Mouse (Mus musculus): Measurements from ENCODE around the gene Zdhhc22. TPM values are rescaled to one million over a fixed set of nuclear protein-coding genes. Genes with fewer than 3 reads are reported as not detected.

Zdhhc22 gene
- polyA plus RNA-seq, 1 experiment from 2014 or later: 14.9 TPM

DNA sequence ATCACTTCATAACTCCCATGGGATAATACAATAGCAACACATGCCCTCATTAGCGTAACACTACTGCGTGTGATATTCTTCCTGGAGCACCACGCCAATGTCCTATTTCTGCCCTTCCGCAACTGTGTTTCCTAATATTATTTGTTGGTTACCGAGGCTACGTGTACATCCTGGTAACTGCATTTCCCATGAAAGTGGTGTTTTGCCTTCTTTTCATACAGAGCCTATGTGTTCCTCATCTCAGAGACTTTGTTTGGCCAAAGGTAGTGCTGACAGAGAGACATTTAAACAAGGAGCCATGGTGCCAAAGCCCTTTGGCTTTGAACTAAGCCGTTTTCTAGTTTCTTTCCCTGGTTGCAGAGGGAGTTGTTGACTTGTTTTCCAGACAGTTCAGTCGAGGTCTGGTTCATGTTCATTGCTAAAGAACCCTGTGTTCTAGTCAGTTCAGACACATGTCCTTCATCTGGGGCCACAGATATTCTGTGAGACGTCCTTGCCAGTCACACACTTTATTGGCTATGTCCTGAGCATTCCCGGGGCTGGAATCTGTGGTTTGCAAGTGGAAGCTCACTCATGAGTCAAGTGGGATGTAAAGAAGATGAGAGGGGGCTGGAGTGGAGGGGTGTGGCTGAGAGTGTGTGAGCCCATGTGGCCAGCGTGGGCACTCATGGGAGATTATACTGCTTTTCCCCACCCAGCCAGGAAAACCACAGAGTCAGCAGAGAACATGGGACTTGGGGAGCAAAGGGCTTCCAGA lies 53.5 kb downstream of the Zdhhc22 start:
- H3K9me3 ChIP-seq (ENCODE audit: control insufficient read depth, low read length): no peaks in the 10 kb centered on the region
- H3K4me2 ChIP-seq (replicated peaks): no peak overlapping the region

DNA sequence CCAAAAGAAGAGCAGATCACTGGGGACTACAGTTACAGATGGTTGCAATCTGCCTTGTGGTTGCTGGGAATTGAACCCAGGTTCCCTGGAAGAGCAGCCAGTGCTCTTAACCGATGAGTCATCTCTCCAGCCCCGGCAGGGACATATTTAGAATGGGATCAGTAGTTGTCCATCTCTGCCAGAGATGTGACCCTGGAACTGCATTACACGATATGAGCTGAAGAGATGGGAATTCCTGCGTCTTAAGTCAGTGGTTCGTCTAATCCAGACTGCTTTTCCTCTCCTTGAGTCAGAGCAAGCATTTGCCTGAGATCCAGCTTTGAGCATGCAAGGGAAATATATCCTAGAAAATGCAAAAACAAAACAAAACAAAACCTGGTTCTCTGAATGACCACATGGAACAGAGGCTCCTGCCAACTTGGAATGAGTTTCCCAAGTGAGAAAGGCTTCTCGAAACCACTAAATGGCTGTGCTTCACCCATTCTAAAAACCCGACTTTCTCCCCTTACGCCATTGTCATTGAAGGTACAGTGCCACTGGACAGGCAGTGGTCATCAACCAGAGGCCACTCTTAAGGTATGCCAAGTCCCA lies 54.4 kb downstream of the Zdhhc22 start:
- Histone ChIP-seq H3K9me3 (ENCODE audit: control insufficient read depth, low read length) (no peaks in the 10 kb centered on the region), H3K27ac (no peak overlapping the region), H3K9ac (no peak overlapping the region), H3K4me3 (replicated peaks; ENCODE audit: low read length) (no peak overlapping the region), H3K27me3 (ENCODE audit: control insufficient read depth, insufficient read depth, low read length) (no peaks in the 10 kb centered on the region), H3K36me3 (replicated peaks; ENCODE audit: control insufficient read depth, insufficient read depth) (no peaks in the 10 kb centered on the region), H3K4me2 (replicated peaks) (no peak overlapping the region), H3K4me1 (replicated peaks; ENCODE audit: control insufficient read depth, insufficient read depth, low read length) (peaks cover 13% of the 10 kb centered on the region)
- no peak for DNase-seq (ENCODE audit: low spot score)
- no peak for ATAC-seq (ENCODE audit: low FRiP score)
- WGBS: 93% methylated on average over 8 of the region's 8 CpGs

More for the DNA sequence above, 53.5 kb downstream of the Zdhhc22 start:
- no peak for ATAC-seq (ENCODE audit: low FRiP score)
- no peak overlapping the region for H3K27ac ChIP-seq
- no peak for DNase-seq (ENCODE audit: low spot score)
- no peaks in the 10 kb centered on the region for H3K27me3 ChIP-seq (ENCODE audit: control insufficient read depth, insufficient read depth, low read length)
- H3K4me1 ChIP-seq (replicated peaks; ENCODE audit: control insufficient read depth, insufficient read depth, low read length): peaks cover 21% of the 10 kb centered on the region
- WGBS: 87% methylated on average over 11 of the region's 11 CpGs
- no peak overlapping the region for H3K4me3 ChIP-seq (replicated peaks; ENCODE audit: low read length)
- no peak overlapping the region for H3K9ac ChIP-seq
- no peaks in the 10 kb centered on the region for H3K36me3 ChIP-seq (replicated peaks; ENCODE audit: control insufficient read depth, insufficient read depth)

DNA sequence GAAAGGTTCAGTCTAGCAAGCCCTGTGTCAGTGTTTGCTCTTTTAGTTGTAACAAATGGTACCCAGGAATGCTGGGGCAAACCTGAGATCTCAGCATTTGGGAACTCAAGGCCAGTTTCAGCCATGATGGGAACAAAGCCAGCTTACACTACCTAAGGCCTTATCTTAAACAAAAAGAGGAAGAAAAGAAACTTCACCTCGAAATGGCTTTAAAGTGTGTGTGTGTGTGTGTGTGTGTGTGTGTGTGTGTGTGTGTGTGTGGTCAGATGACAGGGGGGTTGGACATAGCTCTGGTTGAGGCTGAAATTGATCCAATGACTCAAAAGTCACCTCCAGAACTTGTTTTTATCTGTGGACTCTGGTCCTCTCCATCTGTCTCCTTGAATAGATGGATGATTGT lies 55.5 kb downstream of the Zdhhc22 start:
- Histone ChIP-seq H3K4me3 (replicated peaks; ENCODE audit: low read length) (no peak overlapping the region), H3K4me1 (replicated peaks; ENCODE audit: control insufficient read depth, insufficient read depth, low read length) (peaks cover 7% of the 10 kb centered on the region), H3K4me2 (replicated peaks) (no peak overlapping the region), H3K27ac (no peak overlapping the region), H3K36me3 (replicated peaks; ENCODE audit: control insufficient read depth, insufficient read depth) (no peaks in the 10 kb centered on the region), H3K27me3 (ENCODE audit: control insufficient read depth, insufficient read depth, low read length) (no peaks in the 10 kb centered on the region), H3K9me3 (ENCODE audit: control insufficient read depth, low read length) (no peaks in the 10 kb centered on the region), H3K9ac (no peak overlapping the region)
- no peak for ATAC-seq (ENCODE audit: low FRiP score)
- WGBS: 88% methylated on average over 1 of the region's 1 CpGs
- no peak for DNase-seq (ENCODE audit: low spot score)

DNA sequence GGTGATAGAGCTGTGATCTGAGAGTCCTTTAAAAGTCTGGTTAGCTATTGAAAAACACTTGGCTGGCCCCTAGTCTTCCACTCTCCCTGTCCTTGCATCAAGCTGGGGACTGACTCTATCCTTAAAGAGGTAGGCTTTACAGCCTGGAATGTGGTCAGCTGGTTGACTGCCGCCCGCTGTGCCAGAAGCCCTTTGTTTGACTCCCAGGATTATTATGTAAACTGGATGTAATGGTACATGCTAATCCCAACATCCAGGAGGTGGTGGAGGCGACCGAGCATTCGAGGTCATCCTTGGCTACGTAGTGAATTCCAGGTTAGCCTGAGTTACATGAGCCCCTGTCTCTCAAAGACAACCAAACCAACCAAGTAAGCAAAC lies 57.7 kb downstream of the Zdhhc22 start:
- Histone ChIP-seq H3K4me2 (replicated peaks) (no peak overlapping the region), H3K4me3 (replicated peaks; ENCODE audit: low read length) (no peak overlapping the region), H3K36me3 (replicated peaks; ENCODE audit: control insufficient read depth, insufficient read depth) (no peaks in the 10 kb centered on the region), H3K4me1 (replicated peaks; ENCODE audit: control insufficient read depth, insufficient read depth, low read length) (peaks cover 7% of the 10 kb centered on the region), H3K9me3 (ENCODE audit: control insufficient read depth, low read length) (no peaks in the 10 kb centered on the region), H3K27me3 (ENCODE audit: control insufficient read depth, insufficient read depth, low read length) (no peaks in the 10 kb centered on the region), H3K9ac (no peak overlapping the region), H3K27ac (0 out of 2 replicates have a peak overlapping the region, but pooled peaks have one; percentile 20)
- ATAC-seq (ENCODE audit: low FRiP score) (no peak), DNase-seq (ENCODE audit: low spot score) (no peak)
- 12% methylated on average over 6 of the region's 6 CpGs for WGBS

DNA sequence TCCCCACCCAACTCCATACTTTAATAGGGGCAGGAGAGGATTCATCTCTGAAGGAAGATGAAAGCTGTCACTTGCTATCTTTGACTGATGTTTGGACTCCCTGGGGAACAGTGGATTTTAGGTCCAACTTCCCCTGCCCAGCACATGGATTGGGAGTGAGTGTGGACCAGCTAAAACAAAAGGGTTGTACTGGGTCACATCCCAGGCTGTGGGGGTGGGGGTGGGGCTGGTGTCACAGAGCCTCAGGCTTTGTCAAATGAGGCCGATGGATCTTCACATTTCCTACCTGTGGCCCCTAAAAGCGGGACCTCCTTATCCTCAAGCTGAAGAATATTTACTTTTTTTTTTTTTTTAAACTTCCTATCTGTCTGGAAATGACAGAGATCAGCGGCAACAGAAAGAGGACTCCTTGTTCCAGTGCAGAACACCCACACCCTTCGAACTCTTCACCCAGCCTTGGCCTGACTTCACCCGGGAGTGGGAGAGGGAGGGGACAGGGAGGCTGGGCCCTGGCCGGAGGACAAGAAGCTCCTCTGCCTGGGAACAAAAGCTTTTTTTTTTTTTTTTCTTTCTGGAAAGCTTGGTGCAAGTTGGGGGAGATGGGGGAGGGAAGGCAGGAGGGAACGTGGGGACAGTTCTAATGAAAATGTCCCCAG lies 58.2 kb downstream of the Zdhhc22 start:
- DNase-seq (ENCODE audit: low spot score): no peak
- no peak overlapping the region for H3K4me2 ChIP-seq (replicated peaks)
- H3K27ac ChIP-seq: no peak overlapping the region
- no peaks in the 10 kb centered on the region for H3K9me3 ChIP-seq (ENCODE audit: control insufficient read depth, low read length)
- no peak overlapping the region for H3K9ac ChIP-seq
- H3K4me3 ChIP-seq (replicated peaks; ENCODE audit: low read length): no peak overlapping the region
- WGBS: 7% methylated on average over 7 of the region's 7 CpGs
- no peaks in the 10 kb centered on the region for H3K27me3 ChIP-seq (ENCODE audit: control insufficient read depth, insufficient read depth, low read length)
- ATAC-seq (ENCODE audit: low FRiP score): no peak
- H3K4me1 ChIP-seq (replicated peaks; ENCODE audit: control insufficient read depth, insufficient read depth, low read length): peaks cover 7% of the 10 kb centered on the region
- H3K36me3 ChIP-seq (replicated peaks; ENCODE audit: control insufficient read depth, insufficient read depth): no peaks in the 10 kb centered on the region

DNA sequence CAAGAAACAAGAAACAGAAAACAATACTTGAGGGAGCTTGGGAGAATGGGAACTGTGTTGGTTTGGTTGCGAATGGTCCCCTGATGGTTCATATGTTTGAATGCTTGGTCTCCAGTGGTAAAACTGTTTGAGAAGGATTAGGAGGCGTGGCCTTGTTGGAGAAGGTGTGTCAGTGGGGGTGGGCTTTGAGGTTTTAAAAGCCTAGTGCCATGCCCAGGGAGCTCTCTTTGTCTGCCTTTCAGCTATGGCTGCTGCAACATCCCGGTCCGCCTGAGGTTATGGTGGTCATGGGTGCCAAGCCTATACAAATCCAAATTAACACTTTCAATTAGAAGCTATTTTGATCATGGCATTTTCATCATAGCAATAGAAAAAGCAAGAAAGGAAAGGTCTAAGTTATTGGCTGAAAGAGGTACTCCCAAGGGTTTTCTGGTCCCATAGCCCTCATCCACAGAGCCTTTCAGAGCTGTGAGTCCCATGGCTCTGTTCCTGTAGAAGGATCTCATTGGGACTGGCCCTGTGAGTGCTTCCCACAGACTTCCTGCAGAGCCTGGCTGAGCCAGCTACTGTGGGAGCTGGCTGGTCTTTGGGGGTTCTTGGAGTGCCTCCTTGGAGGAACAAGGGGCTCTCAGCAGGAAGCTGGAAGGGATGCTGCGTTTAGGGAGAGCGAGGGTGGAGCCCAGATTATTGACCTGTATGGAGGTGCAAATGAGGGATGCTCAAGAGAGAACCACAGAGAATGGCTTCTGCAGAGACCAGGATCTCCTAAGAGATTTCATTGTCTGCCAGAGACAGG lies 59.1 kb downstream of the Zdhhc22 start:
- no peak overlapping the region for H3K27ac ChIP-seq
- no peaks in the 10 kb centered on the region for H3K36me3 ChIP-seq (replicated peaks; ENCODE audit: control insufficient read depth, insufficient read depth)
- no peak for DNase-seq (ENCODE audit: low spot score)
- H3K4me3 ChIP-seq (replicated peaks; ENCODE audit: low read length): no peak overlapping the region
- H3K9me3 ChIP-seq (ENCODE audit: control insufficient read depth, low read length): no peaks in the 10 kb centered on the region
- no peaks in the 10 kb centered on the region for H3K27me3 ChIP-seq (ENCODE audit: control insufficient read depth, insufficient read depth, low read length)
- no peak for ATAC-seq (ENCODE audit: low FRiP score)
- H3K4me1 ChIP-seq (replicated peaks; ENCODE audit: control insufficient read depth, insufficient read depth, low read length): peaks cover 7% of the 10 kb centered on the region
- WGBS: 70% methylated on average over 6 of the region's 6 CpGs
- no peak overlapping the region for H3K9ac ChIP-seq
- H3K4me2 ChIP-seq (replicated peaks): no peak overlapping the region

Small RNA genes within 50 kb of the gene (microRNA-seq; reads per million reads assigned to microRNA genes)
- not detected for gene Gm25847

Other genes starting within 250 kb of the Zdhhc22 start
- 64.5 and 65.5 TPM in 2 replicates for gene Irf2bpl, start 105.6 kb downstream of the Zdhhc22 start, polyA plus RNA-seq (2014; fragmentation: Nextera tagmentation; extraction: Ambion mirVana)
- gene Cipc, start 43.4 kb downstream of the Zdhhc22 start, polyA plus RNA-seq (2014; fragmentation: Nextera tagmentation; extraction: Ambion mirVana): 46.8 and 52.1 TPM in 2 replicates
- gene Tmem63c, start 30.9 kb upstream of the Zdhhc22 start, polyA plus RNA-seq (2014; fragmentation: Nextera tagmentation; extraction: Ambion mirVana): 13.8 and 16.2 TPM in 2 replicates
- gene Ngb, start 112.1 kb upstream of the Zdhhc22 start, polyA plus RNA-seq (2014; fragmentation: Nextera tagmentation; extraction: Ambion mirVana): 3.2 and 5.0 TPM in 2 replicates
- gene Gstz1, start 156.7 kb upstream of the Zdhhc22 start, polyA plus RNA-seq (2014; fragmentation: Nextera tagmentation; extraction: Ambion mirVana): 26.6 and 31.9 TPM in 2 replicates
- gene Pomt2, start 157.5 kb upstream of the Zdhhc22 start, polyA plus RNA-seq (2014; fragmentation: Nextera tagmentation; extraction: Ambion mirVana): 15.1 and 19.6 TPM in 2 replicates
- gene Samd15, start 209.3 kb upstream of the Zdhhc22 start, polyA plus RNA-seq (2014; fragmentation: Nextera tagmentation; extraction: Ambion mirVana): 1.3 and 1.6 TPM in 2 replicates
- 6.9 and 7.8 TPM in 2 replicates for gene Tmed8, start 210.0 kb upstream of the Zdhhc22 start, polyA plus RNA-seq (2014; fragmentation: Nextera tagmentation; extraction: Ambion mirVana)
- 1.7 and 2.4 TPM in 2 replicates for gene Noxred1, start 248.3 kb upstream of the Zdhhc22 start, polyA plus RNA-seq (2014; fragmentation: Nextera tagmentation; extraction: Ambion mirVana)